Mouse (Mus musculus): Measurements from ENCODE around the gene Kars.

The Kars gene

GRCm38 (mm10) chr8:111978147-111978546 is 33.0 kb downstream of the Kars start:
- DNase-seq: no peak

- DNase-seq: no peak
These were observed 34.8 kb downstream of the Kars start for GRCm38 (mm10) chr8:111976326-111976725.

GRCm38 (mm10) chr8:111975706-111976105 is 35.4 kb downstream of the Kars start:
- no peak for DNase-seq

GRCm38 (mm10) chr8:111974138-111974537 is 37.0 kb downstream of the Kars start:
- DNase-seq: no peak

- DNase-seq: no peak
These were observed 42.1 kb downstream of the Kars start for GRCm38 (mm10) chr8:111968991-111969390.

- no peak for DNase-seq
These were observed 42.6 kb downstream of the Kars start for GRCm38 (mm10) chr8:111968541-111968940.

GRCm38 (mm10) chr8:111967246-111967870 is 43.8 kb downstream of the Kars start:
- no peak for DNase-seq

GRCm38 (mm10) chr8:111964849-111965561 is 46.1 kb downstream of the Kars start:
- DNase-seq: peak; percentile 46 to 51

GRCm38 (mm10) chr8:111964351-111964750 is 46.8 kb downstream of the Kars start:
- DNase-seq: no peak

- no peak for DNase-seq
These were observed 47.6 kb downstream of the Kars start for GRCm38 (mm10) chr8:111963546-111963945.

GRCm38 (mm10) chr8:111963091-111963490 is 48.0 kb downstream of the Kars start:
- peak in 1 of 2 experiments; percentile 44 for DNase-seq

- DNase-seq: no peak
These were observed 48.5 kb downstream of the Kars start for GRCm38 (mm10) chr8:111962589-111962988.

- no peak for DNase-seq
These were observed 49.8 kb downstream of the Kars start for GRCm38 (mm10) chr8:111961330-111961729.

- peak in 1 of 2 experiments; percentile 27 for DNase-seq
These were observed 50.4 kb downstream of the Kars start for GRCm38 (mm10) chr8:111960591-111961321.

- peak; percentile 42 to 71 for DNase-seq
These were observed 53.9 kb downstream of the Kars start for GRCm38 (mm10) chr8:111957231-111957630.

GRCm38 (mm10) chr8:111955879-111956278 is 55.2 kb downstream of the Kars start:
- no peak for DNase-seq

GRCm38 (mm10) chr8:111954844-111955594 is 56.1 kb downstream of the Kars start:
- no peak for DNase-seq

GRCm38 (mm10) chr8:111951936-111952335 is 59.2 kb downstream of the Kars start:
- peak; percentile 77 to 80 for DNase-seq

- peak; percentile 30 to 34 for DNase-seq
These were observed 59.8 kb downstream of the Kars start for GRCm38 (mm10) chr8:111951317-111951716.

GRCm38 (mm10) chr8:111950846-111951245 is 60.3 kb downstream of the Kars start:
- no peak for DNase-seq

GRCm38 (mm10) chr8:111947954-111948353 is 63.2 kb downstream of the Kars start:
- peak; percentile 69 to 81 for DNase-seq

GRCm38 (mm10) chr8:111947144-111947543 is 64.0 kb downstream of the Kars start:
- DNase-seq: no peak

- DNase-seq: no peak
These were observed 67.6 kb downstream of the Kars start for GRCm38 (mm10) chr8:111943544-111943943.

Data from cerebellum, postnatal 25 days (tissue).